Mouse (Mus musculus) frontal cortex, postnatal 36 days (tissue): ENCODE measurements at regions not wholly inside any gene's neighbourhood (a gene's known extent, or its start where the extent isn't known, plus 50 kb on each side); places are given as distances from the start of the nearest gene placed in this dataset.

Experiments
- DNase-seq, 2 experiments: peaks; one replicate each; pipeline ENCODE4 v3.0.0; 2022; ENCODE audit warnings: low spot score in 2 of 2

GRCm38 (mm10) chr7:116857141-116857540 lies 353.0 kb downstream of the Nucb2 start:
- DNase-seq, result peak; percentile 38 to 66

GRCm38 (mm10) chr7:116857744-116858143 lies 353.6 kb downstream of the Nucb2 start:
- DNase-seq, result peak in 1 of 2 experiments; percentile 25

- DNase-seq, result no peak
Measured at GRCm38 (mm10) chr7:116882268-116882964, 378.2 kb downstream of the Nucb2 start.

GRCm38 (mm10) chr7:116893846-116894245 lies 389.7 kb downstream of the Nucb2 start:
- DNase-seq, result no peak

DNA sequence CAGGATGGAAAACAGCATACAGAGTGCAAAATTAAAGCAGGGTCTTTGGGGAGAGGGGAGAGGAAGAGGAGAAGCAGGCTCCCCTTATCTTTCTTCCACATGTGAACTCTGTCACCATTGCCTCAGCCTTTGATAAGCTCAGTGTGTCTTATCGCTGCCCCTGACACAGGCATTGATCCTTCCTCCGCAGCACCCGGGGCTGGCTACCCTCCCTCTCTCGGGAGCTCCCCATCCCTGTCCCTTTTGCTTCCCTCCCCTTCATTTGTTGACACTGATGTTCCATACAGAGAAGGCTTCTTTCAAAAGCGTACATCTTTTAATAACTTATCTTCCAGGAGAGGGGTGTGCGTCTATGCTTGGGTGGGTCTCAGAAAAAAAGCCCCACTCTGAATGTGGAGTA lies 411.6 kb downstream of the Nucb2 start:
- DNase-seq, result no peak

GRCm38 (mm10) chr7:116917921-116918670 lies 413.9 kb downstream of the Nucb2 start:
- DNase-seq, result no peak

DNA sequence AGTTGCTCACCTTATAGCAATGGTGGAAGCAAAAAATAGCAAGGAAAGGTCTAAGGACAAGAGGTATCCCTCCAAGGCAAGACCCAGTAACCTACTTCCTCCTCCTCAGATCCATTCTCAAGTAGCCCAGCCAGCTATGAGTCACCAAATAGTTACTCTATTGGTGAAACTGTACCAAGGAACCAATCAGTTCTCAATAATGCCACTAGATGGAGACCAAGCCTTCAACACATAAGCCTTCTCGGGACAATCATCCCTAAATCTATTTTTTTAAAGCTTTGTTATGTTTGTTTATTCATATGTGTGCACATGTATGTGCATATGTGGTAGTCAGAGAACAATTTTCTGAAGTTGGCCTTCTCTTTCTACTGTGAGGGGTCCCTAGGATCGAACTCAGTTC lies 434.3 kb upstream of the Xylt1 start:
- DNase-seq, result no peak

DNA sequence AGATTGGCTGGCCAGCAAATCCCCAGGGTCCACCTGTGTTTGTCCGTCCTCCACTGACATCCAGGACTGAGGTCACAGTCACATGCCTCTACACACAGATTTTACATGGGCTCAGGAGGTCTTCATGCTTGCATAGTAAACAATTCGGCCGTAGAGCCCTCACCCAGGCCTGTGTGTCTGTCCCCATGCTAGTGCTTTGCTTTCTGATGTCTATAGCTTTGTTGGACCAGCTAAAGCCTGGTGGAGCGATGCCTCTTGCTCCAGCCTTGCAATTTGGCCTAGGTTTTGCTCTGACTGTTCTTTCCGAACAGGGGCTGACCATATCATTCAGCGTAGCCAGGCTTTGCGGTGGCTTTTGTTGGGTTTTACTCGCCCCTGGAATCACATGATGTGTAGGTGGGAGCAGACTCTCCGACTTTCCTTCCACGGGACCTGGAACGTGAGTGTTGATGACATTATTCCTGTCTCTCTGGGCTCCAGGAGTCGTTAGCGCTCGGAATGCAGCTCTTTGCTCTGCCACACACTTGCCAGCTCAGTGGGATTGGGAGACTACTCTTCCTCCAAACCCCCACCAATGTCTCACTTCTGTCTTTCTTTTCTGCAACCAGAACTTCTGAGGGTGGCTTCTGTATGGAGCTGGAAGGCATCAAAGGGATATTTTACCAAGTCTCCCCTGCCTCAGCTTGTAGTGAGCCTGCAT lies 421.4 kb upstream of the Xylt1 start:
- DNase-seq, result peak; percentile 24 to 42

- peak; percentile 22 to 52 for DNase-seq
Measured at GRCm38 (mm10) chr7:116963839-116964238, 416.9 kb upstream of the Xylt1 start.

- no peak for DNase-seq
Measured at GRCm38 (mm10) chr7:116991351-116991750, 389.4 kb upstream of the Xylt1 start.

DNA sequence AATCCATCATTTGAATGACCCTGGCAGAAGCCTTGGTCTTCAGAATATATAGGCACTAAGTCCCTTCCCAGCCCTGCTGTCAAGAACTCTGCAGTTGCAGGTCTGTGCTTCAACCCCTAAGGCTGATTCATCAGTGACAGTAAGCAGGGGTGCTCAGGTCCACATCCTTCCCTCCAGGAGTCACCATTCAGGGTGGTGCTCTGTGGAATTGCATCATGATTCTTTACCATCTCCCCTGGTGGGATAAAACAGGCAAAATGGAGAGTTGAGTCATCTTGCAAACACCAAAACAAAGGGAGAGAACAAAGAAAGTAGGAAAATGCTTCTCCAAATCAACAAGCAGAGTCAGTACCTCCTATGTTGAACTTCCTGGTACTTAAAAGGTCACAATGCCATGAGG lies 388.6 kb upstream of the Xylt1 start:
- DNase-seq, result no peak

GRCm38 (mm10) chr7:116995770-116996169 lies 385.0 kb upstream of the Xylt1 start:
- DNase-seq, result no peak

DNA sequence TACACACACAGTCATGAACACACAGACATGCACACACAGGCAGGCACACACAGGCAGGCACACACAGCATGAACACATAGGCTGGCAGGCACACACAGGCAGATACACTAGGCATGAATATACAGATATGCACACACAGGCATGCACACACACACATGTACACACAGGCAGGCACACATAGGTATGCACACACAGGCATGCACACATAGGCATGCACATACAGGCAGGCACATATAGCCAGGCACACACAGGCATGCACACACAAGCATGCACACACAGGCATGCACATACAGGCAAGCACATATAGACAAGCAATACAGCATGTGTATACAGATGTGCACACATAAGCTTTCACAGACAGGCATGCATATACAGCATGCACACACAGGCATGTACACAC lies 377.6 kb upstream of the Xylt1 start:
- no peak for DNase-seq

DNA sequence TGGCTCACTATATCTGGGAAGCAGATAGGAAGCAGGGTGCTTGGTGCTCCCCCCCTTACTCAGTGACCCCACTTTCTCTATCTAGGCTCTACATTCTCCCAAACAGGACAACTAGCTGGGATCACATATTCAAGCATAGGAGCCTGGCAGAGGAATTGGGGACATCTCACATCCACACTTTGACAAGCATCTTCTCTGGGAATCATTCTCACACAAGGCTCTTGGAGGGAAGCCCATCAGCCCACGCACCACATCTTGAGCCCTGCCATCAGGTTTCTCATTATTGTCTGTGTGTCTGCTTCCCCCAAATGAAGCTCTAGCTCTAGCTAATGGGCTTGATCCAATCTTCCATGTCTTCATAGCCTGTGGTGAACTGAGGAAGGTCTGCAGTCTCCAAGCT lies 362.4 kb upstream of the Xylt1 start:
- DNase-seq, result peak; percentile 54 to 78

GRCm38 (mm10) chr7:117021716-117022115 lies 359.1 kb upstream of the Xylt1 start:
- DNase-seq, result no peak

DNA sequence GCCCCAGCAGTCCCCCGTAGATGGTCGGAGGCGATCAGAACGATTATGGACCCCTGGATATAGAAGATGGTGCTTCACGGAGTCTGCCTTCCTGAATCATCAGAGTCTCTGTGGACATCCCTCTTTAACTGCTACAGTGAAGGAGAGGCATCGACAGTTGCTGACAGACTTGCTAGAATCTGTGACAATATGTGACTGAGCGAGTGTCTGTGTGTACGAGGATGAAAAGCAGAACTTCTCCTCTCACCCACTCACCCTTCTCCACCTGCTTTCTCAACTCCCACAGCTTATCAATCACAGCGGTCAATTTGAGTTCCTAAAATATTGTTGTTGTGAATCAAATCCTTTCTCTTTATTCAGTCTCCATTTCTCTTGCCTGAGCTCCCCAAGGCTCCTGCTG lies 335.9 kb upstream of the Xylt1 start:
- peak; percentile 17 to 37 for DNase-seq

- no peak for DNase-seq
Measured at GRCm38 (mm10) chr7:117049249-117049648, 331.5 kb upstream of the Xylt1 start.

DNA sequence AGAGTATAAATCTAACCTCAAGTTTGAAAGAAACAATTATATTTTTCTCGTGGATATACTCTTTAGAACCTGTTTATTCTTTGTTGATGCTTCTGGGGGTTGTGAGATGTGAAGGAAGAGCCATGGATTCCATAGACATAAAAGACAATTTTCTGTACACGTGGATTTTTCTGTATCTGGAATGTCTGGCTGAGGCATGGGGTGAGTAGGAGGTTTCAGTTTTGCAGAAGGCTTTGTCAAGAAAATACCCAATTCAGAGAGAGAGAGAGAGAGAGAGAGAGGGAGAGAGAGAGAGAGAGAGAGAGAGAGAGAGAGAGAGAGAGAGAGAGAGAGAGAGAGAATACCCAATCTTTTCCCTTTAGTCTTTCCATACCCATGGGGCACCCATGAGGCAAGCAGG lies 315.0 kb upstream of the Xylt1 start:
- DNase-seq, result peak in 1 of 2 experiments; percentile 24

DNA sequence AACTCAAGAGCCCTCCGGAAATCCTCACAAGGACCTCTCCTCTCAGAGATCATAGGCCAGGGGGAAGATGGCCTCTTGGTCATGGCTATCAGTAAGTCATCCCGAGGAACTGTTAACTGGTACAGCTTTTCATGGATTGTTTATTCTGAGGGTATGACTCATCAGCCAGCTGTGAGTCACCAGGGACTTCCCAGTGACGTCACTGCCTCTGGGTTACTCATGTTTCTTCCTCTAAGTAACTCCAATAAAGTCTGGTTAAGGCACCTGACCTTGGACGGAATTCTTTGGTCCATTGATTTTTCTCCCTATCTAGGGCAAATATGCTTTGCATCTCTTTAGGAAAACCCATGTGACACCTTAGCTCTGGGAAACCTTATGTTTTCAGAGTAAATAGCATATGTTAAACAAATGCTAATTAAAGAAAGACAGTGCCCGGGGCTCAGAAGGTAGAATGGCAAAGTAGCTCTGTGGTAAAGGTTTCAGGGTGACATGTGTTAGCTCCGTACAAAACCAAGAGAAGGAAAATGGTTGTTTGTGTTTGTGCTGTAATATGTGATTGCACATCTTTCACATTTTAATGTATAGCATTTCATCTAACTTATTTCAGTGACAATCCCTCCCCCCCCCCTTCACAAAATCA lies 289.7 kb upstream of the Xylt1 start:
- peak; percentile 52 to 60 for DNase-seq

GRCm38 (mm10) chr7:117092860-117093259 lies 287.9 kb upstream of the Xylt1 start:
- no peak for DNase-seq

DNA sequence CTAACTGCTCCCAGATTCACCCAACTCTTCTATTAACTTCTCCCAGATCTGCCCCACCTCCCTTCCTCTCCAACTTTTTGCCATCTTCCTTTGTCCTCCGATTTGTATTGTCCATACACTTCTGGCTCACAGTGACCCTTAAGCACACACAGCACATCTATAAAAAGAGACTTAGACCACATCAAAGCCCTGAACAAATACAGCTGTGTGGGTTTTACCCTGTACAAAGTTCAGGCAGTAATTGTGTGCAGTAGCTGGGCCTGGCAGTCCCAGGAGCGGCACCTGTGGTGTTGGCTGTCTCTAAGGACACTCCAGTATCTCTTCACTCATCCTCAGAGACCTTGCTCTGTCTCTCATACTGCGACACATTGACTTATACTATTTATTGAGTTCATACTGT lies 283.2 kb upstream of the Xylt1 start:
- no peak for DNase-seq

- DNase-seq, result no peak
Measured at GRCm38 (mm10) chr7:117099041-117099440, 281.7 kb upstream of the Xylt1 start.
